Mouse (Mus musculus): ENCODE results near the gene Nmnat2.
"Not testable (repeated sequence)": the region's sequence is repeated elsewhere in the genome, so short reads cannot be mapped to it uniquely, and the experiment has no call there.

Gene Nmnat2

GRCm38 (mm10) chr1:153054112-153054821 lies 99.5 kb downstream of the Nmnat2 start:
- DNase-seq (ENCODE audit: extremely low spot score, low spot score): no peak

- no peak for DNase-seq (ENCODE audit: extremely low spot score, low spot score)
Measured at GRCm38 (mm10) chr1:153058290-153058689, 103.5 kb downstream of the Nmnat2 start.

- no peak for DNase-seq (ENCODE audit: extremely low spot score, low spot score)
Measured at GRCm38 (mm10) chr1:153059626-153060025, 104.8 kb downstream of the Nmnat2 start.

GRCm38 (mm10) chr1:153062547-153062946 lies 107.8 kb downstream of the Nmnat2 start:
- DNase-seq (ENCODE audit: extremely low spot score, low spot score): peak; percentile 44

GRCm38 (mm10) chr1:153064784-153065390 lies 110.1 kb downstream of the Nmnat2 start:
- no peak for DNase-seq (ENCODE audit: extremely low spot score, low spot score)

GRCm38 (mm10) chr1:153065473-153066386 lies 110.9 kb downstream of the Nmnat2 start:
- DNase-seq (ENCODE audit: extremely low spot score, low spot score): no peak

GRCm38 (mm10) chr1:153066387-153066781 lies 111.6 kb downstream of the Nmnat2 start:
- DNase-seq (ENCODE audit: extremely low spot score, low spot score): no peak

GRCm38 (mm10) chr1:153071563-153071962 lies 116.8 kb downstream of the Nmnat2 start:
- no peak for DNase-seq (ENCODE audit: extremely low spot score, low spot score)

GRCm38 (mm10) chr1:153071995-153072394 lies 117.2 kb downstream of the Nmnat2 start:
- DNase-seq (ENCODE audit: extremely low spot score, low spot score): no peak

- no peak for DNase-seq (ENCODE audit: extremely low spot score, low spot score)
Measured at GRCm38 (mm10) chr1:153072711-153073110, 117.9 kb downstream of the Nmnat2 start.

GRCm38 (mm10) chr1:153073441-153073840 lies 118.6 kb downstream of the Nmnat2 start:
- DNase-seq (ENCODE audit: extremely low spot score, low spot score): no peak

- DNase-seq (ENCODE audit: extremely low spot score, low spot score): no peak
Measured at GRCm38 (mm10) chr1:153075087-153075736, 120.4 kb downstream of the Nmnat2 start.

GRCm38 (mm10) chr1:153075955-153076354 lies 121.2 kb downstream of the Nmnat2 start:
- no peak for DNase-seq (ENCODE audit: extremely low spot score, low spot score)

- not testable (repeated sequence) for DNase-seq (ENCODE audit: extremely low spot score, low spot score)
Measured at GRCm38 (mm10) chr1:153083233-153083632, 128.4 kb downstream of the Nmnat2 start.

GRCm38 (mm10) chr1:153084191-153084590 lies 129.4 kb downstream of the Nmnat2 start:
- DNase-seq (ENCODE audit: extremely low spot score, low spot score): no peak

GRCm38 (mm10) chr1:153085198-153085597 lies 130.4 kb downstream of the Nmnat2 start:
- no peak for DNase-seq (ENCODE audit: extremely low spot score, low spot score)

- no peak for DNase-seq (ENCODE audit: extremely low spot score, low spot score)
Measured at GRCm38 (mm10) chr1:153087771-153088170, 133.0 kb downstream of the Nmnat2 start.

- no peak for DNase-seq (ENCODE audit: extremely low spot score, low spot score)
Measured at GRCm38 (mm10) chr1:153090081-153090480, 135.3 kb downstream of the Nmnat2 start.

GRCm38 (mm10) chr1:153090807-153091206 lies 136.0 kb downstream of the Nmnat2 start:
- DNase-seq (ENCODE audit: extremely low spot score, low spot score): no peak

GRCm38 (mm10) chr1:153091438-153092236 lies 136.8 kb downstream of the Nmnat2 start:
- peak; percentile 52 for DNase-seq (ENCODE audit: extremely low spot score, low spot score)
